Mouse (Mus musculus) liver, embryonic 11.5 days (tissue): ENCODE data around the gene Hook2. TPM values are rescaled to one million over a fixed set of nuclear protein-coding genes. Genes with fewer than 3 reads are reported as not detected.
A peak's percentile ranks its signal among the peaks of the same experiment; 100 is the strongest.

Source experiments
- ATAC-seq: fragments of 200-750 bp; cut with Nextera tagmentation; replicated peaks from 2 replicates; pipeline ENCODE4 v1.8.0; 2017; ENCODE audit warnings: moderate number of reproducible peaks, mild to moderate bottlenecking, moderate TSS enrichment, moderate library complexity; ENCODE audit not compliant: low FRiP score
- DNase-seq: peaks from one replicate; pipeline ENCODE4 v3.0.0-alpha.2; 2017; ENCODE audit warnings: low spot score
- H3K27ac ChIP-seq: fragments of 300-500 bp; sonication (generic); 2 replicates; pipeline ENCODE4 v1.5.1; 2014; ENCODE audit warnings: mild to moderate bottlenecking, low read depth, low read length, control low read depth
- H3K27me3 ChIP-seq: fragments of 300-500 bp; sonication (generic); replicated peaks from 2 replicates; pipeline ENCODE4 v1.6.1; 2014; ENCODE audit warnings: low read length, mixed read lengths; ENCODE audit not compliant: control insufficient read depth, insufficient read depth
- H3K36me3 ChIP-seq: fragments of 300-500 bp; sonication (generic); 2 replicates; pipeline ENCODE4 v1.6.1; 2014; ENCODE audit warnings: mild to moderate bottlenecking, low read length, moderate library complexity, mixed read lengths; ENCODE audit not compliant: control insufficient read depth, insufficient read depth
- H3K4me1 ChIP-seq: fragments of 300-500 bp; sonication (generic); replicated peaks from 2 replicates; pipeline ENCODE4 v1.6.1; 2014; ENCODE audit warnings: low read length, mixed read lengths; ENCODE audit not compliant: control insufficient read depth, insufficient read depth
- H3K4me2 ChIP-seq: fragments of 300-500 bp; sonication (generic); 2 replicates; pipeline ENCODE4 v1.6.1; 2014; ENCODE audit warnings: mild to moderate bottlenecking, control low read depth, moderate library complexity
- H3K4me3 ChIP-seq: fragments of 300-500 bp; sonication (generic); 2 replicates; pipeline ENCODE4 v1.5.1; 2014; ENCODE audit warnings: low read depth, low read length, control low read depth
- H3K9ac ChIP-seq: fragments of 300-500 bp; sonication (generic); 2 replicates; pipeline ENCODE4 v1.6.1; 2014; ENCODE audit warnings: low read depth, low read length, control low read depth
- H3K9me3 ChIP-seq: fragments of 300-500 bp; sonication (generic); 2 replicates; pipeline ENCODE4 v1.6.1; 2016; ENCODE audit warnings: low read length, inconsistent platforms, mixed read lengths; ENCODE audit not compliant: control insufficient read depth
- WGBS: fragments of 180-500 bp; shearing (Covaris S2); extraction: QIAGEN DNeasy Blood & Tissue Kit; methylation state at CpG from one replicate; pipeline ENCODE4 v1.1.7; 2014; 5-methylcytosine and 5-hydroxymethylcytosine counted together
- polyA plus RNA-seq: library from polyadenylated mRNA; unstranded; fragments of >200 nt; fragmentation: Nextera tagmentation; extraction: Ambion mirVana; gene quantifications from 2 replicates; pipeline ENCODE4 v1.2.1, GENCODE M21; 2014

Hook2 gene
- polyA plus RNA-seq, 1 experiment from 2014 or later, result 16.7 TPM

DNA sequence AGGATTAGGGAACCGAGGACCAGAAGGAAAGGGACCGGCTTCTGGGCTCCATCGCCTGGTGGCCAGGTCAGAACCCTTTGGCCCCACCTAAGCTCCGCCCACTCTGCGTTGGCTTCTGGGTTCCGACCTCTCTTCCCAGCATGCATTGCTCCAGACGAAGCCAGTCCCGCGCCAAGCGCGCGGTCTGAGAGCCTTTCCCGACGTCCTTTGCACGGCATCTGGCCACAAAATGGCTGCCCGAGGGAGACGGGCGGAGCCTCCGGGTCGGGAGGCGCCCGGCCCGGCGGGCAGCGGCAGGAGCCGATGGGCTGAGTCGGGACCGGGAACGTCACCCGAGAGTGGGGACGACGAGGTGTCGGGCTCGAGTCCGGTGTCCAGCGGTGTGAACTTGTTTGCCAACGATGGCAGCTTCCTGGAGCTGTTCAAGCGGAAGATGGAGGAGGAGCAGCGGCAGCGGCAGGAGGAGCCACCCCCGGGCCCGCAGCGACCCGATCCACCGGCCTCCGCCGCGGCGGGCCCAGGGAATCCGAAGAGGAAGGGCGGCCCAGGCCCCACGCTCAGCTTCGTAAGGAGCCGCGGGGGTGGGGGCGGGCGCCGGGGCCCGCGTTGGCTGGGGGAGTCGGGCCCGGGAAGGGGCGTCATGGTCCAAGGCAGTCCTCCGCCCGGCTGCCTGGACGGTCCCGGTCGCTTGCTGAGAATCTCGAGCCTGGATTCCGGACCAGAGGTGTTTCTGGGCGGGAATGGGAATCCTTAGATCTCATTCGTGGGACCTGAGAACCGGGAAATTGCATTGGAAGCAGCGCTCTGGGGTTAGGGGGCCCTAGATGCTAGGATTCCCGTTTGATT lies 36.5 kb downstream of the Hook2 start, which contains the start of gene Trir:
Trir (plus strand) TSS at position 154 of the 846 bp plus-strand sequence.
- H3K4me1 ChIP-seq, result peaks cover 35% of the 10 kb centered on the region
- H3K36me3 ChIP-seq, result peaks cover 37% of the 10 kb centered on the region
- peak within 1 kb of the TSS; percentile 94 for H3K27ac ChIP-seq
- under 1% methylated on average over 72 of the region's 75 CpGs for WGBS
- peak; percentile 83 for ATAC-seq
- H3K9ac ChIP-seq, result peak within 1 kb of the TSS; percentile 99
- peak within 1 kb of the TSS; percentile 100 for H3K4me3 ChIP-seq
- no peaks in the 10 kb centered on the region for H3K27me3 ChIP-seq
- DNase-seq, result peak; percentile 93
- no peaks in the 10 kb centered on the region for H3K9me3 ChIP-seq
- H3K4me2 ChIP-seq, result peak within 1 kb of the TSS; percentile 92

GRCm38 (mm10) chr8:85027516-85027855 lies 37.1 kb downstream of the Hook2 start:
- no peak for DNase-seq
- no peak for ATAC-seq
- no peaks in the 10 kb centered on the region for H3K27me3 ChIP-seq
- peak overlapping the region; percentile 94 for H3K27ac ChIP-seq
- peaks cover 39% of the 10 kb centered on the region for H3K36me3 ChIP-seq
- peaks cover 35% of the 10 kb centered on the region for H3K4me1 ChIP-seq
- peak overlapping the region; percentile 99 for H3K9ac ChIP-seq
- peak overlapping the region; percentile 100 for H3K4me3 ChIP-seq
- no peaks in the 10 kb centered on the region for H3K9me3 ChIP-seq
- 1% methylated on average over 13 of the region's 13 CpGs for WGBS
- peak overlapping the region; percentile 92 for H3K4me2 ChIP-seq

DNA sequence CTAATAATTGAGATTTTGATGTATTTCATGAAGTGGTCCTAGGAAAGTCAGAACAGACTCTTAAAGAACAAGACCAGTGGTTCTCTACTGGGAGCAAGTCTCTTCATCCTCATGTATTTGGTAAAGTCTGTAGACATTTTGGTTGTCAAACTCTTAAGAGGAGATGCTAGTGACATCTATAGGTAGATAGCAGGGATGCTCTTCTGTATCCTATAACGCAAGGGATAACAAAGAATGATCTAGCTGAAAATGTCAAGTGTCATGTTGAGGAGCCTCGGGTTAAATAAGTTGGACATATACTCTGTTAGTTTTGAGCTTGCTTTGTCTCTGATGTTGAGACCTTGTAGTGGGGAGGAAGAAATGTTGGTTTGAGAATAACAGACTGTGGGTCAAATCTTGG lies 37.5 kb downstream of the Hook2 start:
- Histone ChIP-seq H3K4me1 (peaks cover 35% of the 10 kb centered on the region), H3K9ac (peak overlapping the region; percentile 99), H3K9me3 (no peaks in the 10 kb centered on the region), H3K4me3 (peak overlapping the region; percentile 100), H3K27ac (no peak overlapping the region), H3K27me3 (no peaks in the 10 kb centered on the region), H3K36me3 (peaks cover 39% of the 10 kb centered on the region), H3K4me2 (peak overlapping the region; percentile 92)
- ATAC-seq, result no peak
- no peak for DNase-seq
- WGBS, result 32% methylated on average over 2 of the region's 2 CpGs

- peaks cover 30% of the 10 kb centered on the region for H3K4me1 ChIP-seq
- no peak for DNase-seq
- no peaks in the 10 kb centered on the region for H3K9me3 ChIP-seq
- peak overlapping the region; percentile 99; the same call in 1 of the 2 replicates for H3K9ac ChIP-seq
- H3K27ac ChIP-seq, result no peak overlapping the region
- peak overlapping the region; percentile 92 for H3K4me2 ChIP-seq
- H3K36me3 ChIP-seq, result peaks cover 33% of the 10 kb centered on the region
- H3K27me3 ChIP-seq, result no peaks in the 10 kb centered on the region
- WGBS, result 88% methylated on average over 14 of the region's 14 CpGs
- ATAC-seq, result no peak
- H3K4me3 ChIP-seq, result peak overlapping the region; percentile 100
Measured at GRCm38 (mm10) chr8:85029271-85029670, 38.9 kb downstream of the Hook2 start.

DNA sequence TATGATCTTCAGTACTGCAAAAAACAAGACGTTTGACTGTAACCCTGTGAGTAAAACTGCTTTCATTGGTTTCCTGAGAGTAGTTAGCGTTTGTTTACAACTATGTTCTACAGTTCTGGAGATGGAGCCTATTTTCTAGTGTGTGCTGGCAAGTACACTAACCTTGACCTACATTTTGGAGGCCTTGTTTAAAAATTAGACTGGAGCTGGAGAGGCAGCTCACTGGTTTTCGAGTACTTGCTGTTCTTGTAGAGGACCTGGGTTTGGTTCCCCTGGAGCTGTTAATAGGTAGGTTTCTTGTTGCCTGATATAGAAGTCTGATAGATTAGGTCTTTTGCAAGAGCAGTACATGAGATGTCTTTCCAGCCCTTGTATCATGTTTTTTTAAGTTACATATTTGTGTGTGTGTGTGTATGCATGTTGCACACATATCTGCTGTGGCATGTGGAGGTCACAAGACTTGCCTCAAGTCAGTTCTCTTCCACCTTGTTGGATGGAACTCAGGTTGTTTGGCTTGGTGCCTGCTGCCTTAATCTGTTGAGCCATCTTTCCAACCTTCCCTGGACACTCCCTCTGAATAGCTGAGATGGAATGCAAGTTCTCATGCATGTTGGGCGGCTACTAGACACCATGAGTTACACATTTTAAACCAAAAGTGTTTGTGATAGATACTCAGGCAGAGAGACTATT lies 42.4 kb downstream of the Hook2 start:
- H3K27ac ChIP-seq, result no peak overlapping the region
- 78% methylated on average over 4 of the region's 4 CpGs for WGBS
- H3K9ac ChIP-seq, result no peak overlapping the region
- H3K9me3 ChIP-seq, result no peaks in the 10 kb centered on the region
- H3K36me3 ChIP-seq, result peaks cover 33% of the 10 kb centered on the region
- ATAC-seq, result no peak
- H3K27me3 ChIP-seq, result no peaks in the 10 kb centered on the region
- no peak overlapping the region for H3K4me2 ChIP-seq
- no peak for DNase-seq
- peaks cover 25% of the 10 kb centered on the region for H3K4me1 ChIP-seq
- H3K4me3 ChIP-seq, result no peak overlapping the region

- DNase-seq, result no peak
- H3K9ac ChIP-seq, result no peak overlapping the region
- peaks cover 33% of the 10 kb centered on the region for H3K36me3 ChIP-seq
- H3K4me2 ChIP-seq, result peak overlapping the region; percentile 96; the same call in 1 of the 2 replicates
- H3K4me3 ChIP-seq, result no peak overlapping the region
- ATAC-seq, result no peak
- 0 out of 2 replicates have a peak overlapping the region, but pooled peaks have one; percentile 28 for H3K27ac ChIP-seq
- H3K27me3 ChIP-seq, result no peaks in the 10 kb centered on the region
- no peaks in the 10 kb centered on the region for H3K9me3 ChIP-seq
- peaks cover 14% of the 10 kb centered on the region for H3K4me1 ChIP-seq
- WGBS, result 44% methylated on average over 1 of the region's 1 CpGs
Measured at GRCm38 (mm10) chr8:85033867-85034266, 43.5 kb downstream of the Hook2 start.

GRCm38 (mm10) chr8:85034764-85035163 lies 44.4 kb downstream of the Hook2 start:
- peaks cover 10% of the 10 kb centered on the region; the same call in 1 of the 2 replicates for H3K4me1 ChIP-seq
- H3K36me3 ChIP-seq, result peaks cover 25% of the 10 kb centered on the region
- DNase-seq (peak; percentile 71), ATAC-seq (no peak)
- peak overlapping the region; percentile 97 for H3K27ac ChIP-seq
- WGBS, result 2% methylated on average over 13 of the region's 13 CpGs
- peak overlapping the region; percentile 73 for H3K4me3 ChIP-seq
- no peaks in the 10 kb centered on the region for H3K27me3 ChIP-seq
- H3K9me3 ChIP-seq, result no peaks in the 10 kb centered on the region
- peak overlapping the region; percentile 96 for H3K4me2 ChIP-seq
- H3K9ac ChIP-seq, result peak overlapping the region; percentile 95

- Histone ChIP-seq H3K9me3 (no peaks in the 10 kb centered on the region), H3K4me1 (peaks cover 14% of the 10 kb centered on the region), H3K27me3 (no peaks in the 10 kb centered on the region), H3K27ac (peak overlapping the region; percentile 97), H3K4me3 (peak overlapping the region; percentile 73), H3K9ac (peak overlapping the region; percentile 95), H3K4me2 (peak overlapping the region; percentile 96), H3K36me3 (peaks cover 25% of the 10 kb centered on the region)
- DNase-seq (no peak), ATAC-seq (no peak)
- 4% methylated on average over 12 of the region's 12 CpGs for WGBS
Measured at GRCm38 (mm10) chr8:85035165-85035727, 44.8 kb downstream of the Hook2 start.
